Mouse (Mus musculus): ENCODE measurements at regions not wholly inside any gene's neighbourhood (a gene's known extent, or its start where the extent isn't known, plus 50 kb on each side); places are given as distances from the start of the nearest gene placed in this dataset.

DNA sequence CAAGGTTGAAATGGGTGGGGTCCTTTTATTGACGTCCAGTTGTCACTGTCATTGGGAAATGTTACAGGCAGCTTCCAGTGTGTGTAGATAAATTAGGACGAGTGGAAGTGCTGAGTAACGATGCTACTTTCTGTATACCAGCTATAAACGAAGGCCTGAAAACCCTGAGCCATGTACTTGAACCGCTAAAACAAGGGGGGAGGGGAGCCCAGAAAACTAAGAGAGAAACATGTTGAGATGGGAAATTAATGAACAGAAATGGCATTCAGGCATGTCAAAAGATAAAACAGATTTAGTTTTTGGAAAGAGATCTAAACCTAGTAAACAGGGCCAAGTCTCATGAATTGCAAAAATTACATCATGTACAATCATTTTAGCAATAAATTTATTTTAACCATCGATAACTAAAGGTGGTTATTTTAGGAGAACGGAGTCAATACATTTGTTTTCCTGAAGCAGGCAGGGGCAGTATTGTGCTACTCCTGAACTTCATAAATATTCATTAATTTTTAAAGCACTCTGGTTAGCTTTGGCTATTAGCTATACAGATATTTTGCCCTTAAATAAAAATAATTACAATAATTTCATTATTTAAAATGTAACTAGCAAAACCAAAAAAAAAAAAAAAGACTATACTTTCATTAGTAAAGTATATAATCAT, 92.1 kb upstream of the Ssbp2 start:
- TF ChIP-seq CTCF (IDR thresholded peaks at IDR 0.05; ENCODE audit: extremely low read depth, insufficient read depth, insufficient read length, insufficient replicate concordance): no peak
- TF ChIP-seq POLR2A (IDR thresholded peaks at IDR 0.05; ENCODE audit: low read depth, low read length): no peak
